Mouse (Mus musculus): ENCODE data around the gene Zfp819.
"Not testable (repeated sequence)": the region's sequence is repeated elsewhere in the genome, so short reads cannot be mapped to it uniquely, and the experiment has no call there.

Gene Zfp819

DNA sequence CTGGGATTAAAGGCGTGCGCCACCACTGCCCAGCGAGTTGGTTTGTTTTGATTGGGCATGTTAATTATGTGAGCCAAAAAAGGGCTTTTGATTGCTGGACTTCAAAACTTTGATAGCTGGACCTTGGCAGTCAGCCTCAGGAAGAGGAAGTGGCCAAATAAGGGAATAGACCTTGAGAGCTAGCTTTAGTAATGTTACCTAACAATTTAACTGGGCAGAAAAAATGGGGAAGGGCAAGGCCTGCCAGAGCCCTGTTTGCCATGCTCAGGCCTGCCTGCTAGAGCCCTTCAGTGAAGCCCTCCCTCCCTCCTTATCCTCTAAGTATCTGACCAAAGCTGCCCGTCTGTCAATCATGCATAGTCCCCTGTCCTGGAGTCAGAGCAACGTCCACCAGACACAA lies 35.6 kb downstream of the Zfp819 start:
- DNase-seq (ENCODE audit: low spot score in 2 of 2) = no peak

DNA sequence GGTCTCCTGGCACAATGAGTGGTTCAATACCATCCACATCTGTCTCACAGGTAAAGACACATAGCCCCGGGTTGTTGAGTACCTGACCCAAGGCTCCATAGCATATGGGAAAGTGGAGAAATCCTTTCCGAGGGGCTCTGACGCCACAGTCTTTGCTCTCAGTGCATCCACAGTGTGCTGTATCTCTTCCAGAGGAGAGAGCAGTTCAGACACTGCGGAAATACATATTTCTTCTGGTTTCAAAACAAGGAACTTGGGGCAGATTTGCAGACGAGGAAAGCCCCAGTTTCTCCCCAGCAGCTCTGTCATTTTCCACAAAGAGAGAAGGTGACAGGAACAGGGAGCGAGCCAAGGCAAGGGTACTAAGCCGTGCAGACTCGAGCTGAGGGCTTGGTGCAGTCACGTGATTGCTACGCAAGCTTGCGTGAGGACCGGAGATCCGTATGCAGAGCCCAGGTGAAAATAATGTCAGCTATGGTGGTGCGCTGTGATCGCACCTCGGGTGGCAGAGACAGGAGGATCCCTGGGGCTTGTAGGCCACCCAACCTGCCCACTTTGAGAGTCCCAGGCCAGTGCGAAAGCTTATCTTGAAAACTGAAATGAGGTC lies 36.2 kb downstream of the Zfp819 start:
- no peak for DNase-seq (ENCODE audit: low spot score in 2 of 2)

DNA sequence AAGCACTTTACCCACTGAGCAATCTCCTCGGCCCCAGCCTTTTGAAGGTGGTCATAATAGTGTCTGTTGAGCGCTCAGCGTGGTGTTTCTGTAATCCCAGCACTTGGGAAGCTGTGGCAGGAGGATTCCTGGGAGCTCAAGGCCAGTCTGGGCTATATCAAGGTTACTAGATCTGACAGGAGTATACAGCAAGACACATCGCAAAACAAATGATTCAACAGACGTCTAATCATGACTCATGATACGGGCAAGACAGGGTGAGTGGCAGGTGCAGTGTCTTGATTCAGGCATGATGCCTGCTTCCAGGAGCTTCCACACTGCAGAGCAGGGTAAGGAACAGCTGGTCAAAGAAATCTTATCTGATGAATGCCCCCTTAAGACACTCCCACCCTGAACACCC lies 45.7 kb downstream of the Zfp819 start:
- no peak for DNase-seq (ENCODE audit: low spot score in 2 of 2)

DNA sequence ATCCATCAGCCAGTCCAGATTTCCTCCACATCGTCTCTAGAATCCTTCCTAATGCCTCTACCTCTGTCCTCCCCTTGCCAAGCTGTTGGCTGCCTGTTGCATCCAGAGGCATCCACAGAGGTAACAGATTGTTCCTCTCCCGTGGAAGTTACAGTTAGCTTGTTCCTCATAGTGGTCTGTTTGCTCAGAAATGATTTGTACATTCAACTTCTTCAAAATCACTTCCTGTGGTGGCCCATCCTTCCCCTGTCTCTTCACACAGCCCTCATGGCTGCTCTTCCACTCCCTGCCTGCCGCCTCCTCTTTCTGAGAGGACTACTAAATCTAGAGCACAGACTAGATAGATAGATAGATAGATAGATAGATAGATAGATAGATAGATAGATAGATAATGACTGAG lies 47.5 kb downstream of the Zfp819 start:
- DNase-seq (ENCODE audit: low spot score in 2 of 2) = no peak

DNA sequence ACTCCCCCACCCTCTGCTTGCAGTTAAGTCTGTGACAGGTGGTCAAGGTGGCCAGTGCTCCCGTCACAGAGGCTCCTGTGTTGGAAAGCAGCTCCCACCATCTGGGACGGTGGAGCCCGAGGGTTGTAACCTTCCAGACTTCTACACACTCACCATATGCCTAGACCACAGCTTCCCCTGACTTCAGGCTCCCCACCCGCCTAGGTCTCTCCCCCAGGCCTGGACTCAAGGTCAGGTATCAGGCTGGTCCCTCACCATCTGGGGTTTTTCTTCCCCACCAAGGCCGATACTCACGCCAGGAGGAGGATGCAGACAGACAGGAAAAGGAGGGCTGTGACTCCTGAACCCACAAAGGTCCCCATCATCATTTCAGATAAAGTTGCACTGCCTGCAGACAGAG lies 49.3 kb downstream of the Zfp819 start:
- no peak for DNase-seq (ENCODE audit: low spot score in 2 of 2)

DNA sequence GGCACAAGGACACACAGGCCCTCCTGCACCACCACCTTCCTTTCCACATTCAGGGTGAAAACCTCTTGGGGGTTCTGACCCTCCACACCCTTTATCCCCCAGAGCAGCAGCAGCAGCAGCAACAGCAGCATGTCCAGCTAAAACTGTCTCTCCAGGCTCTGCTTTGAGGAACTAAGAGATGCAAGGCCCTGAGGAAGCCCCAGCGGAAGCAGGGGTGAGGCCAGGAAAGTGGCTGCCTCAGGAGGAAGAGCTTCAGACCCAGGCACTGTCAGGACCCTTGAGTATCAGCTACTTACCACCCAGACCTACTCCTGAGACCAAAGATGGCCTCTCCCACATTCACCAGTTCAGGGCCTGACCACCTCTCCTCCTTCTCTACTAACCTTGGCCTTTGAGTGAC lies 53.0 kb downstream of the Zfp819 start, which contains the start of gene Siglece:
Gene Siglece, minus strand, starts transcription at position 160 of the 400 bp plus-strand sequence.
- no peak for DNase-seq (ENCODE audit: low spot score in 2 of 2)

DNA sequence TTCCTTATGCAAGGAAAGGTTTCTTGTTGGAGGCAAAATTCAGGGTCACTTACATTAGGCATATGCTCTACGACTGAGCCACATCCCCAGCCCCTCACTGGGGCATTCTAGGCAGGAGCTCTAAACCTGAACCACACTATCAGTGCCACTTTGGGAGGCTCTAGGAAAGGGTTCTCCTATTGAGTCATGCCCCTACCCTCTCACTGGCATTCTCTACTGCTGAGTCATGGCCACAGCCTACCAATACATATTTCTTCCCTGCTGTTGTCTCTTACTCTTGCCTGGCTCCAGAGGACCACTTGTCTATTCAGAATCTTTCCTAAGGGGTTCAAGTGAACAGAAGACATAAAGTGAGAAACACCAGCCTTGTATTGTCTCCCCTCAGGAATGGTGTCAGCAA lies 55.8 kb downstream of the Zfp819 start:
- DNase-seq (ENCODE audit: low spot score in 2 of 2) = no peak

DNA sequence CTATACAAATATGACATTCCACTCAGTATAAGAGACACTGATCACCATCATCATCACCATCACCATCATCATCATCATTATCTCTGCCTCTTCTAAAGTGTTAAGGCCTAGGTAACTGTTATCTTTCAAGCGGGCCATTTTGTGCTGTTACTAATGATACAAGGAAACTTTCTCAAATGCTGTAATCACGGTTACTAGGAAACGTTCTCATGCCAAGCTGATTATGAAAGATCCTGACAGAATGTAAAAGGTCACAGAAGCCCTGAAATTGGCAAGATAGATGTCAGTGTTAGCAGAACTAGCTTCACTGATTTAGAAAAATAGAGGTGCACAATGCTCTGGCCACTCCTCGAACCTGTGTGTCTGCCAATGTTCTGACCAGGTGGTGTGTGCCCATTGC lies 60.3 kb downstream of the Zfp819 start:
- not testable (repeated sequence) for DNase-seq (ENCODE audit: low spot score in 2 of 2)

All from spleen, postnatal 14 days (tissue).